Mouse (Mus musculus): ENCODE data around the gene Dclre1c. TPM values are rescaled to one million over a fixed set of nuclear protein-coding genes. Genes with fewer than 3 reads are reported as not detected.
A peak's percentile ranks its signal among the peaks of the same experiment; 100 is the strongest.

Gene Dclre1c
- polyA plus RNA-seq, 1 experiment from 2014 or later, result 4.9 TPM

DNA sequence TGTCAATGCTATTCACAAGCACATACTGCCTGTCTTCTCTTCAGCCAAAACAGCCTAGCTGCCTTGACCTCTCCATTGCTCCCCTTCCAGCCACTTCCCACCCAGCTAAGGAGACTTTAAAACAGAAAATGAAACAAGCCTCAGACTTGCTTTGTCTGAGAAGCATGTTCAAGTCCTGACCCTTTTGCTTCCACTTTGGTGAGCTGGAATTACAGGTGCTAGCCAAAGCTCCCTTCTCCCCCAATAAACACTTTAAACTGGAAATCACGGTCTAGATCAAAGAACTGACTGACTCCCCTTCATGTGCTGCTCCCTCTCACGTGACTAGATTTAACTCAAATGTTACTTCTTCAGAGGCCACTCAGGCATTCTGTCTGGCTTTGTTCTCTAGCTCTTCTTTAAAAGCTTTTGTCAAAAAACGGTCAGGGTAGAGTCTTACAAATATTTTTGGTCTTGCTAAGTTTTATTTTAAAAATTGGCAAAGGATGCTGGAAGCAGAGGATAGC is 51.9 kb downstream of the Dclre1c start:
- Histone ChIP-seq H3K4me1 (replicated peaks) (peaks cover 25% of the 10 kb centered on the region), H3K4me2 (peak overlapping the region; percentile 89), H3K36me3 (replicated peaks) (peaks cover 5% of the 10 kb centered on the region), H3K27ac (replicated peaks) (peak overlapping the region; percentile 80), H3K4me3 (replicated peaks) (peak overlapping the region; percentile 100), H3K27me3 (no peaks in the 10 kb centered on the region), H3K9me3 (replicated peaks) (no peaks in the 10 kb centered on the region), H3K9ac (peak overlapping the region; percentile 94; the same call in 1 of the 2 replicates)
- ATAC-seq (ENCODE audit: insufficient read depth), result no peak
- 63% methylated on average over 3 of the region's 3 CpGs for WGBS (ENCODE audit: insufficient replicate concordance)

DNA sequence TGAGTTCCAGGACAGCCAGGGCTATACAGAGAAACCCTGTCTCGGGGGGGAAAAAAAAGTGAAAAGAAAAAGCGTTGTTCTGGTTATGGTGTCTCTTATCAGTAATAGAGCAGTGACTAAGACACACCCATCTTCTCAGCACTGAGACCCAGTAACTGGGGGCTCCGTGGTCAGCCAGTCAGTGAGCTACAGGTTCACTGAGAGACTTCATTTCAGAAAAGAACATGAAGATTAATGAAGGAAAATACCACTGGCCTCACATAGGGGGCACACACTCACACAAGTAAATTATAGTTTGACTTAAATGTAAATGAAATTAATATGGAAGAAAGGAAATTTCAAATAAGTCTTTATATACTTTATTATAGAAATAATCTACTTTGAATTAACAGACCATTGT is 56.3 kb downstream of the Dclre1c start:
- Histone ChIP-seq H3K4me1 (replicated peaks) (peaks cover 13% of the 10 kb centered on the region), H3K4me3 (replicated peaks) (no peak overlapping the region), H3K9ac (no peak overlapping the region), H3K27ac (replicated peaks) (no peak overlapping the region), H3K36me3 (replicated peaks) (no peaks in the 10 kb centered on the region), H3K27me3 (no peaks in the 10 kb centered on the region), H3K9me3 (replicated peaks) (no peaks in the 10 kb centered on the region), H3K4me2 (peak overlapping the region; percentile 4; the same call in 1 of the 2 replicates)
- peak; percentile 57; the same call in 1 of the 2 replicates for ATAC-seq (ENCODE audit: insufficient read depth)
- 22% methylated on average over 3 of the region's 3 CpGs for WGBS (ENCODE audit: insufficient replicate concordance)

DNA sequence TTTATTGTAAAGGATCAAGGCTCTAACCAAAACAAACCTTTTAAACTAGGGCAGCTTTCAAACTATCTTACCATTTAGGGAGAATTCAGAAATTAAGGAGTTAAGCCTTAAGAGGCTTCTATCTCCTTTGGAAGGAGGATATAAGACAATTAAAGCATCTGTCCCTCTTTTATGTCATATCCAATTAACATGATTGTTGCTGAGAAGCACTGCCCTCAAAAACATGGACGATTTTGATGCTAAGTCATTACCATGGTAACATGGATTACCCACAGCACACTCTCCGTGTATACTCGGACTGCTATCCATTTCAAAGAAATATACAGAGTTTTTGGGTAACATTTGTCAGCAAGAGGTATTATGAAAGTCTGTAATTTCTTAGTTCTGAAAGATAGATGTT is 65.9 kb downstream of the Dclre1c start:
- WGBS (ENCODE audit: insufficient replicate concordance), result 79% methylated on average over 3 of the region's 3 CpGs
- H3K36me3 ChIP-seq (replicated peaks), result peaks cover 54% of the 10 kb centered on the region

DNA sequence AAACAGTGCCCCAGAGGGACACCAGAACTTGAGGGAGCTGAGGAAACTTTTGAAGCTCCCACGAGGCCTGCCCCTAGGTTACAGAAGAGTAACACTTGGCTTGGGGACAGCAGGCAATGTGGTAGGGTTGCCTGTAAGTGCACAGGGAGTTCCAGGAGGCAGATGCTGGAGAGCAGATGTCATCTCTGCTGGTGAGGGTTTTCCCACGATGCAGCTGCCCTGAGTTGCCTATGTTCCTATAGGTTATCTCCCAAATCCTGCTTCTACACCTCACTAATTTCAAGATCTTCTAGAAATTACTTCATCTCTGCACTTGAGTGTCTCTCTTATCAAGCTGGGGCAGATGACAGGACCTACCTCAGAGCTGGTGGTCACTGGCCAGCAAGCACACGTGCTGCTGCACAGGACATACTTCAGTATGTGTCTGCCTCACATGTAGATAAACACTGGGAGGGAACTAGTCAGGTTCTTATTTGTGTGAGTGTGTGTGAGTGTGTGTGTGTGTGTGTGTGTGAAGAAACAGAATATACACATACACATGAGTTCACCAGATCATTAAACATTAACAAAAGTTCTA is 70.0 kb downstream of the Dclre1c start:
- no peaks in the 10 kb centered on the region for H3K9me3 ChIP-seq (replicated peaks)
- no peak overlapping the region; the same call in 1 of the 2 replicates for H3K27ac ChIP-seq (replicated peaks)
- 43% methylated on average over 3 of the region's 3 CpGs for WGBS (ENCODE audit: insufficient replicate concordance)
- H3K36me3 ChIP-seq (replicated peaks), result peaks cover 87% of the 10 kb centered on the region
- H3K4me3 ChIP-seq (replicated peaks), result no peak overlapping the region
- H3K4me2 ChIP-seq, result no peak overlapping the region
- peak; percentile 72 for ATAC-seq (ENCODE audit: insufficient read depth)
- H3K27me3 ChIP-seq, result no peaks in the 10 kb centered on the region
- 0 out of 2 replicates have a peak, but pooled peaks cover 7% of the 10 kb centered on the region for H3K4me1 ChIP-seq (replicated peaks)
- H3K9ac ChIP-seq, result no peak overlapping the region

More for the DNA sequence above, 65.9 kb downstream of the Dclre1c start:
- Histone ChIP-seq H3K4me3 (replicated peaks) (no peak overlapping the region), H3K4me2 (no peak overlapping the region), H3K27ac (replicated peaks) (no peak overlapping the region), H3K4me1 (replicated peaks) (0 out of 2 replicates have a peak, but pooled peaks cover 6% of the 10 kb centered on the region), H3K9ac (no peak overlapping the region), H3K27me3 (no peaks in the 10 kb centered on the region), H3K9me3 (replicated peaks) (no peaks in the 10 kb centered on the region)
- ATAC-seq (ENCODE audit: insufficient read depth), result no peak

DNA sequence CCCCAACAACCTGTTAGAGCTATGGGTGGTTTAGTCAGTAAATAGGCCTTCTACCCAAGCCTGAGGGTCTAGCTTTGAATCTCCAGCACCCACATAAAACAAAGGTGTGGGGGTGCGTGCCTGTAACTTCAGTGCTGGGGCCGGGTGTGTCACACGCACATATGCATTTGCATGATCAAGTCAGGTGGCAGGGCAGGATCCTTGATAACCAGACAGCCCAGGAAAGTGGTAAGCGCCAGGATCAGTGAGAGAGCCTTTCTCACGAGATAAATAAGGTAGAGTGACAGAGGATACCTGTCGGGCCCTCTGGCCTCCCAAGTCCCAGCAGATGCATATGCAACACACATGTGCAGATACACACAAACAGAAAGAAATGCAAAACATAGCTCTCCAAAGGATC is 75.6 kb downstream of the Dclre1c start:
- Histone ChIP-seq H3K9me3 (replicated peaks) (no peaks in the 10 kb centered on the region), H3K4me1 (replicated peaks) (peaks cover 16% of the 10 kb centered on the region), H3K4me2 (no peak overlapping the region), H3K36me3 (replicated peaks) (peaks cover 79% of the 10 kb centered on the region), H3K4me3 (replicated peaks) (no peak overlapping the region), H3K27me3 (no peaks in the 10 kb centered on the region), H3K27ac (replicated peaks) (no peak overlapping the region; the same call in 1 of the 2 replicates), H3K9ac (no peak overlapping the region)
- ATAC-seq (ENCODE audit: insufficient read depth), result peak; percentile 44; the same call in 1 of the 2 replicates
- WGBS (ENCODE audit: insufficient replicate concordance), result 54% methylated on average over 6 of the region's 6 CpGs

DNA sequence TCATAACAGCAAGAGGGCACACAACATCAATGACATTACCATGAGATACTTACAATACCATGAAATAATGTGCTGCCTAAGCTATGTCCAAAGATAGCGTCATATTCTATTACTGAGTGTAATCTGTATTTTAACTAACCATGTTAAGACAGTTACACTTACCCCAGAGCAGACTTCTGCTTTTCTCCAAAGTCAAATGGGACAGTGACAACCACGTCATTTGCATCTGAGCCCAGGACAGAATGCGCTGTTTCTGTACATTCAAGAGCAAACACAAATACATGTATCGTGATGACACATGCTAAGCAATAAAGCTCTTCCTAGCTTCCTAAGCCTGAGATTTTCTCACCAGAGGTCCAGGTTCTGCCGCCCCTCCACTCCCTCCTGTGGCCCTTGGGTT is 77.0 kb downstream of the Dclre1c start:
- ATAC-seq (ENCODE audit: insufficient read depth), result no peak
- no peak overlapping the region for H3K27ac ChIP-seq (replicated peaks)
- no peaks in the 10 kb centered on the region for H3K9me3 ChIP-seq (replicated peaks)
- peaks cover 16% of the 10 kb centered on the region for H3K4me1 ChIP-seq (replicated peaks)
- H3K4me2 ChIP-seq, result no peak overlapping the region
- no peak overlapping the region for H3K4me3 ChIP-seq (replicated peaks)
- WGBS (ENCODE audit: insufficient replicate concordance), result 84% methylated on average over 5 of the region's 5 CpGs
- no peaks in the 10 kb centered on the region for H3K27me3 ChIP-seq
- H3K36me3 ChIP-seq (replicated peaks), result peaks cover 78% of the 10 kb centered on the region
- no peak overlapping the region for H3K9ac ChIP-seq

DNA sequence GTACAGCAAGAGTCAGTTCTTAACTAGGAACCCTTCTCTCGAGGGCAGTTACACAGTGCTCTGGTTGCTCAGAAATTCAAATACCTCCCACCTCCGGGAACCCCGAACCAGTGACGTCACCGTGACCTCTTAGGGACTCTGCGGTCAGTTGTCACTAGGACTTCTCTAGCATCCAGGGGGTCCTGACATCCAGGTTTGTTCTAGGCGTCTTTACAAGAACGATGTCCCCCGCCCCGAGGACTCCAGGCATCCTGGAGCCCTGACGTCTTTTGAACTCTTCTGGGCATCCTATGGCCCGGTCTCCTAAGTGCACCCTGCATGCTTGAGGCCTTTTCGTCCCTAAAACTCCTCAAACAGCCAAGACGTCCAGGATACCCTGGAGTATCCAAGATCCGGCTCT is 88.1 kb downstream of the Dclre1c start:
- under 1% methylated on average over 15 of the region's 15 CpGs for WGBS (ENCODE audit: insufficient replicate concordance)
- H3K9ac ChIP-seq, result peak overlapping the region; percentile 96
- ATAC-seq (ENCODE audit: insufficient read depth), result no peak

DNA sequence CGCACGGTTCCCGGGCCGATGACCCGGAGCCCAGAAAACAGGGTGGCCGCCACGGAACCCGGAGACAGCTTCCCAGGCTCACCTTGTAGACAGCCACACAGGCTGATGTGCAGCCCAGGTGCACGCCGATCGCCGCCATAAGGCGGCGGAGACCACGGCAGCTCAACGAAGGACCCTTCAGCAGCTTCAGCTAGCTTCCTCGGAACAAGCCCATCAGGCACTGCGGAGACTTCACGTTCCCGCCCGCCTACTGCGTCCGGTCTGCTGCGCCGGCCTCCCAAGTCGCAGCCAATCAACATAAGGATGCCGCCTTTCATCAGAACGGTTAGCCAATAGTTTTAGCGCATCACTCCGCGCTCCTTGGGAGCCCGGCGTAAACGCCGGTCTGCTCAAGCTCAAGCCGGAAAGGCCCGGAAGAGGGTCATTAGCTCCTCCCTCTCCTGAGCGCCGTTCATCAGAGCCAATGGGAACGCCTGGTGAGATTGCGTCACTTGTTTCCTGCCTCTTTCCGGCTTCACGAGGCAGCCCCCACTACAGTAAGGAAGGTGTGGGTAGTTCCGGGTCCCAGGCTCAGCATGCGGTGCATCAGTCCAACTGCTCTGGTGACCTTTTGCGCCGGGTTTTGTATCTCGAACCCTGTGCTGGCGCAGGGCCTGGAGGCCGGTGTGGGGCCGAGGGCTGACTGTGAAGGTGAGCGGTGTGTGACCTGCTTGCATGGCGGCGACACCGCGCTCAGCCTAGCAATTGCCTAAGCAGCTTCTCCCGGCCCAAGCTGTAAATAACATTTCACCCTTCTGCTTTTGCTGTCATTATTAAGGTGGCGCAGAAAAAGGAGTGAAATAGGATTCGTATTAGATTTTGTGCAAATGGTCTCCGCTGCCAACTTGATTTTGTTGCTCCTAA is 88.9 kb downstream of the Dclre1c start, which contains the start of the genes Gm45902, Hspa14 and Cdnf:
Gene Gm45902, minus strand, starts transcription at position 239 of the 903 bp plus-strand sequence.
Gene Hspa14, minus strand, starts transcription at position 263 of the 903 bp plus-strand sequence.
Gene Cdnf, plus strand, starts transcription at position 479 of the 903 bp plus-strand sequence.
- WGBS (ENCODE audit: insufficient replicate concordance), result under 1% methylated on average over 60 of the region's 60 CpGs
- H3K27ac ChIP-seq (replicated peaks), result peak within 1 kb of the TSS; percentile 85

More for the DNA sequence above, 88.1 kb downstream of the Dclre1c start:
- Histone ChIP-seq H3K4me2 (peak overlapping the region; percentile 82), H3K27me3 (no peaks in the 10 kb centered on the region), H3K9me3 (replicated peaks) (no peaks in the 10 kb centered on the region), H3K4me3 (replicated peaks) (peak overlapping the region; percentile 92), H3K4me1 (replicated peaks) (peaks cover 19% of the 10 kb centered on the region), H3K36me3 (replicated peaks) (peaks cover 36% of the 10 kb centered on the region), H3K27ac (replicated peaks) (peak overlapping the region; percentile 84)

More for the DNA sequence above, 88.9 kb downstream of the Dclre1c start, which contains the start of the genes Gm45902, Hspa14 and Cdnf:
- H3K9me3 ChIP-seq (replicated peaks), result no peaks in the 10 kb centered on the region
- H3K4me1 ChIP-seq (replicated peaks), result peaks cover 19% of the 10 kb centered on the region
- H3K9ac ChIP-seq, result peak within 1 kb of the TSS; percentile 96
- peak within 1 kb of the TSS; percentile 92 for H3K4me3 ChIP-seq (replicated peaks)
- H3K27me3 ChIP-seq, result no peaks in the 10 kb centered on the region
- peak within 1 kb of the TSS; percentile 82 for H3K4me2 ChIP-seq
- peak; percentile 98 for ATAC-seq (ENCODE audit: insufficient read depth)
- peaks cover 32% of the 10 kb centered on the region for H3K36me3 ChIP-seq (replicated peaks)

Other genes with a start within 250 kb of the Dclre1c start
- gene Nmt2, start 139.9 kb upstream of the Dclre1c start, polyA plus RNA-seq (2015; fragmentation: Nextera tagmentation; extraction: Ambion mirVana), result 13.2 and 14.2 TPM in 2 replicates
- gene Rpp38, start 91.5 kb upstream of the Dclre1c start, polyA plus RNA-seq (2015; fragmentation: Nextera tagmentation; extraction: Ambion mirVana), result 6.7 and 7.2 TPM in 2 replicates
- gene Acbd7, start 88.0 kb upstream of the Dclre1c start, polyA plus RNA-seq (2015; fragmentation: Nextera tagmentation; extraction: Ambion mirVana), result 0.32 and 0.66 TPM in 2 replicates
- gene Olah, start 26.9 kb upstream of the Dclre1c start, polyA plus RNA-seq (2015; fragmentation: Nextera tagmentation; extraction: Ambion mirVana), result not detected in 2 replicates
- 0.26 TPM in 1 of 2 replicates, not detected in the other for gene Meig1, start 1.5 kb upstream of the Dclre1c start, polyA plus RNA-seq (2015; fragmentation: Nextera tagmentation; extraction: Ambion mirVana)
- gene Suv39h2, start 50.9 kb downstream of the Dclre1c start, polyA plus RNA-seq (2015; fragmentation: Nextera tagmentation; extraction: Ambion mirVana), result 5.0 and 5.8 TPM in 2 replicates
- gene Gm45902, start 88.7 kb downstream of the Dclre1c start, polyA plus RNA-seq (2015; fragmentation: Nextera tagmentation; extraction: Ambion mirVana), result 1.6 and 1.7 TPM in 2 replicates
- 65.2 and 66.0 TPM in 2 replicates for gene Hspa14, start 88.7 kb downstream of the Dclre1c start, polyA plus RNA-seq (2015; fragmentation: Nextera tagmentation; extraction: Ambion mirVana)
- 0.08 and 0.15 TPM in 2 replicates for gene Cdnf, start 88.9 kb downstream of the Dclre1c start, polyA plus RNA-seq (2015; fragmentation: Nextera tagmentation; extraction: Ambion mirVana)
- gene Fam107b, start 146.4 kb downstream of the Dclre1c start, polyA plus RNA-seq (2015; fragmentation: Nextera tagmentation; extraction: Ambion mirVana), result 18.3 and 20.1 TPM in 2 replicates